ENCODE assay signal across 8 mouse cellular contexts in the genomic region with DNA sequence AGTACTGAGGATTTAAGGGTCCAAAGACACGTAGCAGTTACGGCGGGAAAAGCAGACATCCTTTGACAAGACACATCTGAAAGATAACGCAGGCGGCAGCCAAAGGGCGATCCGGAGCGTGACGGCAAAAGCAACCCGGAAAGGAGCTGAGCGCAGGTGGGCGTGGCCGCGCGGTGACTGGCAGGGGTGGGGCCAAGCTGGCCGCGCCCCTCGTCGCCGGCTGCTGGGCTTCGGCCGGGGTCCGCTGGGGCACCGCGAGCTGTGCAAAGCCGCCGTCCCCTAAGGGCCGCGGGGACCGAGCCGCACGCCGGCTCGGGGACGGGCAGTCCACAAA. TPM values are rescaled to one million over a fixed set of nuclear protein-coding genes. Genes with fewer than 3 reads are reported as not detected.
DNase-seq lines count a peak whose midpoint lies in the region; ATAC-seq lines count a peak whose summit lies in the region.

A gene (plus strand): TSS at position 179 of the 334 bp plus-strand sequence.

- H3K4me2 ChIP-seq in heart, embryonic 14.5 days (ENCODE audit: low read length) = peak within 1 kb of the TSS; percentile 84
- peak within 1 kb of the TSS; percentile 91 for H3K4me2 ChIP-seq in liver, embryonic 12.5 days

- peak within 1 kb of the TSS; percentile 89 for H3K4me3 ChIP-seq in forebrain, embryonic 10.5 days
- peak within 1 kb of the TSS; percentile 91 to 96 for H3K4me3 ChIP-seq in heart, embryonic 14.5 days (ENCODE audit: control insufficient read depth in 1 of 2, insufficient read depth in 1 of 2, low read depth in 1 of 2, low read length in 2 of 2)
- peak within 1 kb of the TSS; percentile 89 for H3K4me3 ChIP-seq in liver, embryonic 12.5 days

- H3K27ac ChIP-seq in forebrain, embryonic 10.5 days = peak within 1 kb of the TSS; percentile 86
- peak within 1 kb of the TSS; percentile 69 to 83 for H3K27ac ChIP-seq in heart, embryonic 14.5 days (replicated peaks in 1 of 2; ENCODE audit: control insufficient read depth in 1 of 2, insufficient read depth in 1 of 2, low read depth in 2 of 2, low read length in 2 of 2)
- peak within 1 kb of the TSS; percentile 94 for H3K27ac ChIP-seq in liver, embryonic 12.5 days

- H3K4me1 ChIP-seq in forebrain, embryonic 10.5 days = peaks cover 31% of the 10 kb centered on the region
- peaks cover 2 to 4% of the 10 kb centered on the region in 2 experiments; a peak in 1 of 4 replicates for H3K4me1 ChIP-seq in heart, embryonic 14.5 days (ENCODE audit: control insufficient read depth in 2 of 2, insufficient read depth in 2 of 2, low read length in 2 of 2)
- peaks cover 36% of the 10 kb centered on the region for H3K4me1 ChIP-seq in liver, embryonic 12.5 days

- no peaks in the 10 kb centered on the region for H3K9me3 ChIP-seq in forebrain, embryonic 10.5 days
- no peaks in the 10 kb centered on the region for H3K9me3 ChIP-seq in heart, embryonic 14.5 days (ENCODE audit: control insufficient read depth, low read length)
- H3K9me3 ChIP-seq in liver, embryonic 12.5 days (replicated peaks) = no peaks in the 10 kb centered on the region

- peak; percentile 95 for DNase-seq in CD4-positive, CD25-positive, alpha-beta regulatory T cell, adult 2 months (ENCODE audit: low read depth, low spot score)
- DNase-seq in c-Kit-negative CD71-positive TER-119-positive erythroid progenitor cells, embryonic 14.5 days (ENCODE audit: low read depth, low spot score) = peak; percentile 87
- peak; percentile 89 for DNase-seq in forebrain, embryonic 10.5 days (ENCODE audit: extremely low spot score, low spot score)
- DNase-seq in kidney, postnatal 14 days = peak; percentile 94
- DNase-seq in naive thymus-derived CD4-positive, alpha-beta T cell, adult 2 months (ENCODE audit: low read depth) = peak; percentile 93
- DNase-seq in splenic B cell, adult 2 months (ENCODE audit: low read depth, low spot score) = peak; percentile 94

- H3K36me3 ChIP-seq in forebrain, embryonic 10.5 days (replicated peaks) = peaks cover 21% of the 10 kb centered on the region
- peaks cover 34% of the 10 kb centered on the region for H3K36me3 ChIP-seq in heart, embryonic 14.5 days (ENCODE audit: control insufficient read depth, insufficient read depth, low read length)
- peaks cover 35% of the 10 kb centered on the region for H3K36me3 ChIP-seq in liver, embryonic 12.5 days
- peaks cover 33% of the 10 kb centered on the region for H3K36me3 ChIP-seq in splenic B cell, adult 2 months (ENCODE audit: control insufficient read depth, insufficient read depth, low read length, poor library complexity, severe bottlenecking)

- H3K27me3 ChIP-seq in forebrain, embryonic 10.5 days (ENCODE audit: poor library complexity, severe bottlenecking) = no peaks in the 10 kb centered on the region
- no peaks in the 10 kb centered on the region for H3K27me3 ChIP-seq in heart, embryonic 14.5 days (ENCODE audit: control insufficient read depth, insufficient read depth, low read length)
- H3K27me3 ChIP-seq in liver, embryonic 12.5 days (replicated peaks) = no peaks in the 10 kb centered on the region
- no peaks in the 10 kb centered on the region for H3K27me3 ChIP-seq in splenic B cell, adult 2 months (ENCODE audit: control insufficient read depth, insufficient read depth, low read length, poor library complexity, severe bottlenecking)

- H3K9ac ChIP-seq in heart, embryonic 14.5 days (ENCODE audit: low read length) = peak within 1 kb of the TSS; percentile 92
- peak within 1 kb of the TSS; percentile 92 for H3K9ac ChIP-seq in liver, embryonic 12.5 days

- WGBS in forebrain, embryonic 10.5 days = under 1% methylated on average over 35 of the region's 35 CpGs
- under 1% methylated on average over 35 of the region's 35 CpGs for WGBS in heart, embryonic 14.5 days
- WGBS in liver, embryonic 12.5 days (ENCODE audit: insufficient replicate concordance) = under 1% methylated on average over 35 of the region's 35 CpGs

- peak; percentile 85 for ATAC-seq in heart, embryonic 14.5 days (ENCODE audit: insufficient number of reproducible peaks, insufficient read depth, low FRiP score, low read depth)
- peak; percentile 88 for ATAC-seq in liver, embryonic 12.5 days

RNA-seq across cellular contexts. Expression of the gene that starts here (rescaled TPM):
- polyA plus RNA-seq in forebrain, embryonic 10.5 days (2016; fragmentation: Nextera tagmentation; extraction: Ambion mirVana) = 23.8 and 24.4 TPM in 2 replicates
- 40.6 and 47.8 TPM in 2 replicates for polyA plus RNA-seq in heart, embryonic 14.5 days (2014; fragmentation: Nextera tagmentation; extraction: Ambion mirVana)
- polyA plus RNA-seq in liver, embryonic 12.5 days (2016; fragmentation: Nextera tagmentation; extraction: Ambion mirVana) = 31.2 and 32.9 TPM in 2 replicates

Comparison
In these comparisons a context has a peak if more than half of its experiments do, and no peak if none do; other contexts are left out.
1. Peak in every context shown above with its lines: DNase-seq, ATAC-seq, H3K4me3 ChIP-seq and H3K27ac ChIP-seq.